Mouse (Mus musculus) heart, adult 11 months (tissue): ENCODE measurements around the gene Xylb.

Experiments used
- DNase-seq: peaks from one replicate; pipeline ENCODE4 v3.0.0; 2022

The Xylb gene

DNA sequence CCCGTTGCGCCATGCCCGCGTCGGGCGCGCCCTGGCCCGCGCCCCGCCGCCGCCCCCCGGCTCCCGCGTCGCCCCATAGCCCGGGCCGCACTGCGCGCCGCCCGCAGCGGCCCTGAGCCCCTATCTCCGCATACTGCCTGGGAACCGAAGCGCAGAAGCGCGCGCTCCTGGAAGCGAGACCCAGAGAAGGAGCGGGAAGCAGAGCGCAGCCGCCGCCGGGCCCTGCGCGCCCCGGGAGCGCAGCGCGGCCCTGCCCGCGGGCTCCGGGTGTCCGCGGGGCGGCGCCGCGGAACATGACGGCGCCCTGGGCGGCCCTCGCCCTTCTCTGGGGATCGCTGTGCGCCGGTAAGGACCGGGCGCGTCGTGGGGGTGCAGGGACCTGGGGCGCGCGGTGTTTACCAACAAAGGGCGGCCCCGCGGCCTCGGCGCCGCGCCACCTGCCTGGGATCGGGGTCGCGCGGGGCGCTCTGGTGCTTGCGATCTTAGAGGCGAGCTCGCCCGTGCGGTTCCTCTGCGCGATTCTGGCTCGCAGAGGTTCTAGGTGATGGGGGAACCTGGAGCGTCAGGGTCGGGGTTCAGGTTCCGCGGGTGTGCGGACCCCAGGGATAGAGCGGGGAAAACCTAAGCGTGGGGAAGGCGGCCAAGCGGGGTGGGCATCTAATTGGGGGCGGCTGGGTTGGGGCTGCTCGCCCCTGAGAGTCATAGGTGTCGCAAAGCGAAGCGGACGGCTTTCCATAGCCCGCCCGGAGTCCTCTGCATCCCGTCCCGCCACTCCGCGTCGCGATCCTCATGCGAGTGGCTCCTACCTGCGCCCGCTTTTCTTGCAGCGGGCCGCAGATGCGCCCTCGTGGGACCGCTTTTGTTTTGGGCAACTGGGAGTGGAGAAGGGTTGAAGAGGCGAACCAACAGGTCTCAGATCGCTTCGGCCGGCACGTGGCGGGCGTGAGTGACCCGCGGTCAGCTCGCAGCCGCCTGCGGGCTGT, 45.4 kb downstream of the Xylb start:
- DNase-seq = peak; percentile 97

GRCm38 (mm10) chr9:119403236-119403641, 46.1 kb downstream of the Xylb start:
- DNase-seq = peak; percentile 96

GRCm38 (mm10) chr9:119404090-119404489, 46.9 kb downstream of the Xylb start:
- DNase-seq = no peak

DNA sequence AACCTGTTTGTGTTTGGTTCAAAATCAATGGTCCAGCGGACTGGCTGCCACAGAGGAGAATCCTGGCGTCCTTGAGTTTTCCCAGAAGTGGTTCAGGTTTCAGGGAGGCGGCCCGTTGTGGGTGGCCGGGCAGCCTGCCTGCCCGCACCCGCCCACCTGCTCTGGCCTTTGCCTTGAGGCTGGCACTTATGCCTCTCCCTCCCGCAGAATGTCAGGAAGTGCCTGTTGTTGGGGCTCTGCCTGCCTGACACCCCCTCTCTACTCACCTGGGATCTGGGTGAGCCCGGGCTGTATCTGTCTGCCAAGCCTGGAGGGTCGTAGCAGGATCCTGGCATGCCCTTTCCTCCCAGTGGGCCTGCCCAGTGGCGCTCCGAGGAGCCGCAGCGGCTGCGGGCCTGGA, 50.7 kb downstream of the Xylb start:
- DNase-seq = peak; percentile 91

GRCm38 (mm10) chr9:119408898-119409664, 51.9 kb downstream of the Xylb start:
- peak; percentile 92 for DNase-seq

DNA sequence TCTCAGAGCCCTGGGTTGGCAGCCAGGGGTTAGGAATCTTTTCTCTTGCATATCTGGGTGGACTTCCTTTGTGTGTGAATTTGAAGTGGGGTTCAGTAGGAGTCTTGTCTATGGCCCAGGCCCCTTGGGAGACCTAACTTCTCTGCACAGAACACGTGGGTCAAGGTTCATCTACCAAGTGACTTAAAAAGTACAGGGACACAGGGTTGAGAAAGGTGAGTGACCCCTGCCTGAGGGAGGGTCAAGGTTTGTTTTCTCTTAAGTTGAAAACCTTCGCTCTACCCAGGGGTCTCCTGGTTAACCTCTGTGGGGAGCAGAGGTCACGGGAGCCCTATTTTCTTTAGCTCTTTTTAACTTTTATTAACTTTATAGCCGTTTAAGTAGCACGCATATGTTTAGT, 52.7 kb downstream of the Xylb start:
- peak; percentile 88 for DNase-seq

GRCm38 (mm10) chr9:119418025-119418424, 60.8 kb downstream of the Xylb start:
- DNase-seq = peak; percentile 90

- DNase-seq = peak; percentile 85
These were observed 62.8 kb downstream of the Xylb start for GRCm38 (mm10) chr9:119419852-119420438.

DNA sequence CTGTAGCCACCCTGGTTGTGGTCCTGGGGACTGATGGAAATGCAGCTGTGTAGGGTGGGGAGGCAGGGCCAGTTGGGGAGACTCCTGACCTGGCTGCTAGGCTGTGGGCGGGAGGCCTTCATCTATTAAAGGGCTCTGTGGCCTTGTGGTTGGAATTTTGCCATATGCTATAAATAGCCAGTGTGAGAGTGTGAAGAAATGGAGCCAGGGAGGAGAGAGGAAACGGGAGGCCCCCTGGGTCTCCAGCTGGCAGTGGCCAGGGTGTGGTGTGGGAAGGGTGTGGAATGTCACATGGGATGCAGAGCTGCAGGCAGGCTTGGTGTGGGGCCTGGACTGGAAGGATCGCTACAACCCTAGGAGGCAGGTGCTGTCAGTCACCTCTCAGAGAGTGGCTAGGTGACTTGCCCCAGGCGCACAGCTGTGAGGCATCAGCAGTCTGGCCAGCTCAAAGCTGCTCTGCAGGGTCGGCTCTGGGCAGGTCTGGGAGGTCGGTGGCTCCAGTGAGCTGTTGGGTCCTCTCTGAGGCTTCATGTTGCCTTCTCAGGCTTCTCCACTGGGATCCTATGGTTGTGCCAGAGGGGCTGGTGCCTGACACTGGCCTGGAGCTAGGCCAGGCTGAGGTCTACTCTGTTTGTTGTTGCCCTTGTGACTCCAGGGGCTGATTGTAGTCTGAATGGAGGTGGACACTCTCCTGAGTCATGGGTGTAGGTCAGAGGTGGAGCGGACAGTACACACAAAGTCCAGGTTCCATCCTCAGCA, 68.2 kb downstream of the Xylb start:
- peak; percentile 98 for DNase-seq

DNA sequence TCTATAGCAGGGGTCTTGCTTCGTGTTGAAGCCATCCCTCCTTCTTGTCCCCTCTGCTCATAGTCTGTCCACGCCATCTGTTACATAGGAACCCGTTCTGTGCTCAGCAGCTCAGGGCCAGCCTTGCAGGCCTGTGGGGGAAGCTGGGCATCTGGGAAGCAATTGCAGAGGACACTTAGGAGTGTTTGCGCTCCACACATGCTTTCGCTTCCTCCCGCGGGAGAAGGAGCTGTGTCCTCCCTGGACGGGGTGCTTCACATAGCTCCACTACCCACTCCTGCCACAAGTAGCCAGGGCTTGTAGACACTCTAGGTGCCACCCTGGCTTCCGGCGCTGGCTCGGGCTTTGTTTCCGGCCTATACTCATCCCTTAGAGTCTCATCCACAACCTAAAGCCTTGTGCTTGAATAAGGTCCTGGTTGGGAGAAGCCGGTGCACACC, 68.8 kb downstream of the Xylb start:
- DNase-seq = no peak

GRCm38 (mm10) chr9:119426483-119426882, 69.3 kb downstream of the Xylb start:
- no peak for DNase-seq

GRCm38 (mm10) chr9:119430311-119430710, 73.1 kb downstream of the Xylb start:
- peak; percentile 95 for DNase-seq

DNA sequence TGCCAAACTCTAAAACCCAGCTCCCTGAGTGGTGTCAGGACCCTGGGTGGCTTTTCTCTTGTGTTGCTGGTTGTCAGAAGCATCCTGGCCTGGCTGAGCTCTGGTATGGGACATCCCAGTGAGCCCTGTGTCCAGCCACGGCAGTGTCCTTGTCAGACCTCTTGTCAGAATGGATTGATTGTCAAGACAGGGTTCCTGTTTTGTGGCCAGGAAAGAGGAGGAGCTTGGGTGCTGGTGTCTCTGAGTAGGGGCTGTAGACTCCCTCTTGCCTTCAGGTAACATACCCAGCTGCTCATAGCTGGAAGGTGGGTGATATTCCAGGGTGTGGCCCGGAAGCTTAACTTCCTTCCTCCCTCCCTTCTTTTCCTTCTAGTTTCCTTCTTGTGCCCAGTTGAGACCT, 78.7 kb downstream of the Xylb start:
- DNase-seq = no peak

DNA sequence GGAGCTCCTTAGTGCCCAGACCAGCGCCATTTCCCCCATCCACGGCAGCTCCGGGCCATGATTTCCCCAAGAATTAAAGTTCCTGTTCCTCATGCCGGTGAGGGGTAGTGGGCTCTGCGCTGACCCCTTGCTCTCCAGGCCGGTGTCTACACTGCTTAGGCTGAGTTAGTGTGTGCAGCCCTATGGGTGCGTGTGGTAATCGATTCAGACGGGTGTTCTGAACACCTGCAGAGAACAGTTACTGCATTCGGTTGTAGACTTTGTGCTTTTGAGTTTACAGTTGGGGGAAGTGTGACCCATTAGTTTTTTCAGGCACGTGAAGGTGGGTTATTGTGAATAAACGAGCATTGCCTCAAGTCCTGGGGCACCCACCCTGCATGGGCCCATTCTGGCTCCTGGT, 80.9 kb downstream of the Xylb start:
- DNase-seq = no peak

GRCm38 (mm10) chr9:119438498-119439000, 81.4 kb downstream of the Xylb start:
- no peak for DNase-seq
